Mouse (Mus musculus): ENCODE data around the gene Cited4.

DNA sequence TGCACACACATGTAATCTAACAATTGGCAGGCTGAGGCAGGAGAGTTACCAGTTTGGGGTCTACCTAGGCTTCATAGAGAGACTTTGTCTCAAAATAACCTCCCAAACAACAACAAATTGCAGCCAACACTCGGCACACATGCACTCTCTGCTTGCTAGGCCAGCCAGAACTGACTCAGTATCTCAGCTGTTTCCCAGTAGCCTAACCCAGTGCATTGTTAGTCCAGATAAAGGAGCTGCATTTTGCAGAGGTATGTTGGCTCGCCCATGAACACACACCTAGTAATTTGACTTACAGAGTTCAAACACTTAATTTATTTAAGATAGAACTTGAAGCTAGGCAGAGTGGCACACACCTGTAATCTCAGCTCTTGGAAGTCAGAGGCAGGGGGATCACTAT, 9.3 kb downstream of the Cited4 start:
- TF ChIP-seq CHD2 (IDR thresholded peaks at IDR 0.05; ENCODE audit: low read length): no peak
- no peak for TF ChIP-seq MAX (IDR thresholded peaks at IDR 0.05; ENCODE audit: low read length)

Measured in MEL (cell line).